Mouse (Mus musculus) ES-E14 (cell line): Measurements from ENCODE around the gene C330007P06Rik.

Source experiments
- CHD2 ChIP-seq: IDR thresholded peaks from 2 replicates; pipeline ENCODE4 v1.6.1; 2014; ENCODE audit warnings: mild to moderate bottlenecking, low read depth, low read length, inconsistent platforms
- MAFK ChIP-seq: IDR thresholded peaks from 2 replicates; pipeline ENCODE4 v1.6.1; 2014; ENCODE audit warnings: mild to moderate bottlenecking, low read depth, low read length, inconsistent platforms; ENCODE audit not compliant: insufficient read depth
- ZC3H11A ChIP-seq: IDR thresholded peaks from 2 replicates; pipeline ENCODE4 v1.6.1; 2012; ENCODE audit warnings: low read depth, mild to moderate bottlenecking, inconsistent platforms, low read length, borderline replicate concordance
- ZNF384 ChIP-seq: IDR thresholded peaks from 2 replicates; pipeline ENCODE4 v1.6.1; 2012; ENCODE audit warnings: low read depth, low read length, inconsistent platforms

DNA sequence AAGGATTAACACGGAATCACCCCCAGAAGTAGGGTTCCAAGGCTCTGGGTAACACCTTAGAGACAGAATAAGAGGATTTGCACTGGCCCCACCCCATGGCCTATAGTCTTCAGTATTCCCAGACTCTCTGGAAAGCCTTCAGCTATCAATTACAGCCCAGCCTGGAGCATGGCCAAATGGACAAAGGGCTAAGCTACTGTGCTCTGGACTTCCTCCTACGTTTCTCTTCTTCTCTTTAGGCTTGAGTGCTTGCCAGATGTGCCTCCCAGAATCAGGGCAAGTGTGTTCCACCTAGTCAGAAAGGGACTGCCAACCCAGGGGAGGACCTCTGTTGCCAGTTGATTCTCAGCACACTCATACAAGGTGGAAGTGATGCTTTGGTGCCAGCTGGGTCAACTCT lies 48.9 kb downstream of the C330007P06Rik start:
- no peak for TF ChIP-seq CHD2
- no peak for TF ChIP-seq ZC3H11A
- TF ChIP-seq ZNF384, result no peak
- TF ChIP-seq MAFK, result no peak
